Mouse (Mus musculus) left cerebral cortex, postnatal 36 days (tissue): Measurements from ENCODE around the gene Tulp2. TPM values are rescaled to one million over a fixed set of nuclear protein-coding genes. Genes with fewer than 3 reads are reported as not detected.
"Not testable (repeated sequence)": the region's sequence is repeated elsewhere in the genome, so short reads cannot be mapped to it uniquely, and the experiment has no call there.

Experiments
- DNase-seq, 2 experiments: peaks; one replicate each; pipeline ENCODE4 v3.0.0; 2021 to 2022; ENCODE audit warnings: low spot score in 2 of 2, mixed read lengths in 1 of 2
- intact Hi-C: fragments of 180-260 bp; cut with DNase I; formaldehyde crosslinking; loops from one replicate; pipeline ENCODE4 v1.15.1; 2025
- total RNA-seq, 2 experiments: library from RNA; stranded (reverse); gene quantifications; 2 replicates each; pipeline ENCODE4 v1.2.3; 2021

The Tulp2 gene
- total RNA-seq, 2 experiments from 2014 or later, result not detected

DNA sequence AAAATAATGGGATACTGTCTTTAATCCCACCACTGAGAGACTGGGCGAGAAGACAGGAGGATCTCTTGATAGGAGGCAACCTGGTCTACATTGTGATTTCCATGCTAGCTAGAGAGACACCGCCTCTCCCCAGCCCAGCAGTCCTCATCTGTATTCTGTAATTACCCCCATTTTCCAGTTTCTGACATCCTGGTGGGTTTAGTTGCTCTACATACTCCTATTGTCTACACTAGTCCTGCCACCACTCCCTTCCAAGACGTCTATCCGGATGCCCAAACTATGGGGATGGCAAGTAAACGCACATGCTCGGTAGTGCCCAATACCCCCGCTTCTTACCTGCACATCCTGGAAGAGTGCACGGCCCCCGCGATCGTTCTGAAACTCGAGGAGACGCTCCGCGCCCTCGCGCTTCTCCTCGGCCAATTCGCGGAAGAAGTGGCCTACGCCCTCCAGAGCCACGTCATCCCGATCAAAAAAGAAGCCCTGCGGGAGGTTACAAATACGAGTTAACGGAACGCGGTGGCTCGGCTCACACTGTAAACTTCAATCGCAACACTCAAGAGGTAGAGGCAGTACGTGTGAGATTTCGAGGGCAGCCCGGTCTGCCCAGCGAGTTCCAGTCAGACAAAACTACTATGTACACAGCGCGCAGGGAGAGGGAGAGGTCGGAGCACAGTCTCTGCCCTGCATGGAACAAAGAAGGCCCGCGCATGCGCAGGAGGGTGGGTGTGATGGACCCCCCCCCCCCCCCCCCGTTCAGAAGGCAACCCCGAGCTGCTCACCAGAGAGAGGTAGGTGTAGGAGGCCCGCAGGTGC lies 22.7 kb upstream of the Tulp2 start:
- intact Hi-C loops, result no loop called here
- peak; percentile 73 to 76 for DNase-seq

- intact Hi-C loops, result not testable (repeated sequence)
- peak; percentile 94 to 95 for DNase-seq
Observed at GRCm38 (mm10) chr7:45459564-45460140, 22.0 kb upstream of the Tulp2 start, which contains the start of gene Ftl1. Gene Ftl1 (minus strand): TSS chr7:45459884.

- no peak for DNase-seq
- intact Hi-C loops, result no loop called here
Observed at GRCm38 (mm10) chr7:45460377-45460776, 21.3 kb upstream of the Tulp2 start.

GRCm38 (mm10) chr7:45460860-45461314 lies 20.8 kb upstream of the Tulp2 start:
- intact Hi-C loops, result no loop called here
- peak; percentile 33 to 35 for DNase-seq

GRCm38 (mm10) chr7:45461326-45461725 lies 20.4 kb upstream of the Tulp2 start:
- no peak for DNase-seq
- intact Hi-C loops, result no loop called here

DNA sequence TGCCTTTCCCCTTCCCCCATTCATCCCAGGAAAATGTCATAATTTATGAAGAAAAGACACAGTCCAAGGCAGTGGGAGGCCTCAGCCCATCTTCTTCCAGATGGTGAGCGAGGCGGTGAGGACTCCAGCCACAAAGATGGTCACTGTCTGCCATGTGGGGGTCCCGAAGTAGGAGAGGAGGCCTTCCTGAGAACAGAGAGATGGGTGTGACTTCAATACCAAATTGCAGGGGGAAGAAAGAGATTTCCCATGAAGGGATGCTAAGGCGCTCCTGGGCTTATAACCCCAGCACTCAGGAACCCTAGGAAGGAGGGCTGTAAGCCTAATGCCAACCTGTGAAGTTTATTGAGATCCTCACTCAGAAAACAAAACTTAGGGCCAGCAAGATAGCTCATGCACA lies 19.9 kb upstream of the Tulp2 start:
- no peak for DNase-seq
- intact Hi-C loops, result no loop called here

DNA sequence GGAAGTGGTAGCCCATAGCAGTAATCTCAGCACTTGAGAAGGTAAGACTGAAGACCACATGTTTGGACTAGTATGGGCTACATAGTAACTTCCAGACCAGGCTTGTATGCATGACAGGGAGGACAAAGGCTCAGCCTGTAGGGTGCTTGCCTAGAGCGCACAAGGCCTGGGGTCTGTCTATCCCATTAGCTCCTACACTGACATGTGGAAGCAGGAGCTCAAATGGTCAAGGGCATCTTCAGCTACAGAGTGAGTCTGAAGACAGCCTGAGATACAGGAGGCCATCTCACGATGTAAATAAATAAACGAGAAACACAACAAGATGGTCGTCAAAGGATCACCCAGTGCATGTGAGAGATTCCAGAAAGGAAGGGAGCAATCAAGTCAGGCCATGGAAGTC lies 19.4 kb upstream of the Tulp2 start:
- no peak for DNase-seq
- intact Hi-C loops, result no loop called here

- DNase-seq, intact Hi-C loops: not testable (repeated sequence)
Observed at GRCm38 (mm10) chr7:45462868-45463267, 18.8 kb upstream of the Tulp2 start.

- no peak for DNase-seq
- intact Hi-C loops, result no loop called here
Observed at GRCm38 (mm10) chr7:45463987-45464778, 17.5 kb upstream of the Tulp2 start.

DNA sequence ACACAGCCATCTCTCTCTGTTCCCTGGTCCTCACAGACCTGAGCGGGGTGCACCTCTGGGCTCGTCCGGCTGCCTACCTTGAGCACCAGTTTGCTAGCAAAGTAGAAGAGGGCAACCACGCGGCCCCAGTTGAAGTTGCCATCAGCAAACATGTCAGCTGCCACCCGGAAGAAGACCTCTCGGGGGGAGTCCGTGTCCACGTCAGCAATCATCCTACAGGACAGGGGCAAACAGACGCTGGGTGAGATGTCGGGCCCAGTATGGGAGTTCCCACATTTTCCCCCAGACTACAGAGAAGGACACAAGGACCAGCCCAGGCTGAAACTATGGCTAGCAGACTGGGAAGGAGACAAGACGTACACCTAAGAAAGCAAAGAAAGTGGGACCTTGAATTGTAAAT lies 16.6 kb upstream of the Tulp2 start:
- no peak for DNase-seq
- intact Hi-C loops, result loop anchor here (5.0 kb wide), 1 partner anchor 237 kb away; no protein-coding TSS in a partner anchor

DNA sequence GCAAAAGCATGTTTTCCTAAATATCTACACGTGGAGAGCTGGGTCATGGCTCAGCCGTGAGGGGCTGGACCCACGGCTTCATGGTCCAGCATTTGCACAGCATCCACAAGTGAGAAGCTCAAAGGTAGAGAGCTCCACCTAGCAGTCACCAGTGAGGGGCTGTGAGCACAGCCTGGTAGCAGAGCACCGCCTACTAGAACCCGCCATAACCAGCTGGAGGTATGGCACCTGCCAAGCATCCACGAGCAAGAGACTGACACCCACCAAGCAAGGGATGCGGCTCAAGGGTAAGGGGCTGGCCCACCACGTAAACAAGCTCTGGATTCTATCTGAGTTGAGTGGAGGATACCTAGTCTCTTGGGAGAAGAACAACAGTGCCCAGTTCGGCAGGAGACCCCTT lies 16.1 kb upstream of the Tulp2 start:
- no peak for DNase-seq
- intact Hi-C loops, result loop anchor here (5.0 kb wide), 1 partner anchor 237 kb away; no protein-coding TSS in a partner anchor

DNA sequence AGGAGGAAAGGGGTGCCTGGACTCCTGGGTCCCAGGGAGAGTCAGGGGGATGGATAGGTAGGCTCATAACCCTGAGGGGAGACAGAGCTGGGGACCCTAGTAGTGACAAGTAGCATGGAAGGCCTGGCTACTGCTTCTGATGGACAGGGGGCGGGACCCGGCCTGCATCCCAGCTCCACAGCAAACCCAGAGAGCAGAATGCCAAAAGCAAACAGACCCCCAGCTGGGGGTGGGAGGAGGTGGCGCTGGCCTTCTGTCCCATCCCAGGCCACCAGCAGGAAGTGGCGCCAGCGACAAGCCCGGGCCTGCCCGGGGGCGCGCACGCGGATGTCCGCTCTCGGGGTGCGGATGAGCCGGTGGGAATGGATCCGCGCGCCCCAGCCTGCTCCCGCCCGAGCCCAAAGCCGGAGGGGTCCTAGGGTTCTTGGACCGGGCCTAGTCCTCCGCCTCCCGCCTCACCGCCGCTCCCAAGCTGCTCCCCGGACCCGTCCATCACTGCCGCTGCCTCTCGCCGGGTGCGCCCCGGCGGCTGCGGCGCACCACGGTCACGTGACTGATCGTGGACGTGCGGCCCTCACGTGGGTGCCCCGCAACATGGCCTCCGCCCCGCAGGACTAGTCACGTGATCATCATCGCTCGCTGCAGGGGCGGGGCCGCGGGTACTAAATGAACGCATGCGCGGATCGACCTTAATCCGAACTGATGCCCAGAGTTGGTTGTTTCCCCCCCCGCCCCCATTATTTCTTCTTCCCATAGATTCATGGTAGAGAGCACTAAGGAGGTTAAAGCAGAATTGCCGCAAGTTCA lies 15.2 kb upstream of the Tulp2 start, which contains the start of gene Bax:
Gene Bax (minus strand): TSS at position 616 of the 807 bp plus-strand sequence.
- intact Hi-C loops, result loop anchor here (5.0 kb wide), 1 partner anchor 236 kb away; no protein-coding TSS in a partner anchor

GRCm38 (mm10) chr7:45467090-45467670 lies 14.5 kb upstream of the Tulp2 start:
- intact Hi-C loops, result loop anchor here (5.0 kb wide), 1 partner anchor 235 kb away; no protein-coding TSS in a partner anchor

More for the DNA sequence above, 15.2 kb upstream of the Tulp2 start, which contains the start of gene Bax:
- peak; percentile 94 for DNase-seq

DNA sequence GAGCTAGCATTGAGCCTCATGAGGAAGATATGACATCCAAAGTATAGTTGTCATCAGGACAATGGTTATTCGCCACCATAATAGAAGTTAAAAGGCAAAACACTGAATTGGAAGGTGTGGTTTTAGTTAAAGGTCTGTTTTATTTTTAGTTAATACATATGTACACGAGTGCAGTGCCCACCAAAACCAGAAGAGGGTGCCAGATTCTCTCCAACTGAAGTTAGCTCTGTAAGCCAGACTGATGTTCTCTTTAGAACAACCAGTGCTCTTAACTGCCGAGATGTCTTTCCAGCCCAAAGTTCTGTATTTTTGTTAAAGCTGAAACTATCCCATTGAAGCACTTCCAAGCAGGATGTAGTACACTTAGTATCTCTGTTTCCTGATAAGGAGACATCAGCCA lies 10.8 kb upstream of the Tulp2 start:
- intact Hi-C loops, result loop anchor here (10.0 kb wide), 1 partner anchor 214 kb away; the partner anchor contains the start of gene Ntn5
- DNase-seq, result peak; percentile 37 to 64

More at GRCm38 (mm10) chr7:45467090-45467670, 14.5 kb upstream of the Tulp2 start:
- DNase-seq, result no peak

- DNase-seq, result no peak
- intact Hi-C loops, result loop anchor here (5.0 to 10.0 kb wide), 2 partner anchors 52 to 209 kb away; partner anchors contain the start of genes Ntn5, Plekha4 and Ppp1r15a
Observed at GRCm38 (mm10) chr7:45475291-45475969, 6.2 kb upstream of the Tulp2 start.

DNA sequence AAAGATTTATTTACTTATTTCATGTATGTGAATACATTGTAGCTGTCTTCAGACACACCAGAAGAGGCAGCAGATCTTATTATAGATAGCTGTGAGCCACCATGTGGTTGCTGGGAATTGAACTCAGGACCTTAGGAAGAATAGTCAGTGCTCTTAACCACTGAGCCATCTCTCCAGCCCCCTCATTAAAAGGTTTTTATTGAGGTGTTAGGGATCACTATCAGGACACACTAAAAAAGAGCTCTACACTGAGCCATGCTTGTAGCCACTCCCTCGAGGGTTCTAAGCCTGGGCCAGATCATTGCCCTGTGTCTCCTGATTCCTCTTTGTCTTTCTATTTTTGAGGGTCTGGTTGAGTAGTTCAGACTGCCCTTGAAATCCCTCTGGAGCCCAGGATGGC lies 5.2 kb upstream of the Tulp2 start:
- intact Hi-C loops, result loop anchor here (2.0 to 10.0 kb wide), 3 partner anchors 51 to 208 kb away; partner anchors contain the start of genes Ntn5, Plekha4 and Ppp1r15a
- DNase-seq, result no peak

- DNase-seq, result peak; percentile 40 to 52
- intact Hi-C loops, result loop anchor here (2.0 to 10.0 kb wide), 3 partner anchors 50 to 208 kb away; partner anchors contain the start of genes Ntn5, Plekha4 and Ppp1r15a
Observed at GRCm38 (mm10) chr7:45477003-45477402, 4.7 kb upstream of the Tulp2 start.
